Mouse (Mus musculus): Measurements from ENCODE around the gene Oxsr1.

- no peak for TF ChIP-seq POLR2A (IDR thresholded peaks at IDR 0.05; ENCODE audit: borderline replicate concordance, insufficient read depth, low read length)
- no peak for TF ChIP-seq CTCF (IDR thresholded peaks at IDR 0.05; ENCODE audit: borderline replicate concordance, insufficient read depth, low read depth, low read length)
Measured at GRCm38 (mm10) chr9:119258128-119258527, 64.1 kb downstream of the Oxsr1 start.

All from cerebellum, adult 2 months (tissue).